Mouse (Mus musculus) cerebellum, adult 2 months (tissue): ENCODE measurements around the gene Churc1.

Source experiments
- CTCF ChIP-seq: fragments of 200-500 bp; IDR thresholded peaks from 2 replicates; pipeline ENCODE4 v1.5.1; 2011; ENCODE audit warnings: low read depth, mild to moderate bottlenecking, control low read depth, low read length, moderate library complexity, borderline replicate concordance; ENCODE audit not compliant: insufficient read depth
- POLR2A ChIP-seq: fragments of 200-500 bp; IDR thresholded peaks from 2 replicates; pipeline ENCODE4 v1.6.1; 2011; ENCODE audit warnings: low read length, control low read depth, borderline replicate concordance; ENCODE audit not compliant: insufficient read depth

- TF ChIP-seq CTCF (no peak), POLR2A (no peak)
These were observed 12.5 kb downstream of the Churc1 start for GRCm38 (mm10) chr12:76777845-76778244.
